Mouse (Mus musculus) midbrain, embryonic 10.5 days (tissue): Measurements from ENCODE around the gene Coro1c. TPM values are rescaled to one million over a fixed set of nuclear protein-coding genes. Genes with fewer than 3 reads are reported as not detected.
A peak's percentile ranks its signal among the peaks of the same experiment; 100 is the strongest.

Experiments used
- DNase-seq: peaks from one replicate; pipeline ENCODE4 v3.0.0-alpha.2; 2017; ENCODE audit warnings: low spot score
- H3K27ac ChIP-seq: fragments of 300-500 bp; sonication (generic); replicated peaks from 2 replicates; pipeline ENCODE4 v1.5.1; 2016; ENCODE audit warnings: mild to moderate bottlenecking
- H3K27me3 ChIP-seq: fragments of 300-500 bp; sonication (generic); 2 replicates; pipeline ENCODE4 v1.6.1; 2016; ENCODE audit warnings: low read depth, mild to moderate bottlenecking; ENCODE audit not compliant: poor library complexity, severe bottlenecking
- H3K36me3 ChIP-seq: fragments of 300-500 bp; sonication (generic); 2 replicates; pipeline ENCODE4 v1.6.1; 2016; ENCODE audit warnings: mild to moderate bottlenecking, moderate library complexity
- H3K4me1 ChIP-seq: fragments of 300-500 bp; sonication (generic); 2 replicates; pipeline ENCODE4 v1.6.1; 2016
- H3K4me3 ChIP-seq: fragments of 300-500 bp; sonication (generic); 2 replicates; pipeline ENCODE4 v1.5.1; 2016; ENCODE audit warnings: mild to moderate bottlenecking, moderate library complexity
- H3K9me3 ChIP-seq: fragments of 300-500 bp; sonication (generic); replicated peaks from 2 replicates; pipeline ENCODE4 v1.6.1; 2016; ENCODE audit warnings: mild to moderate bottlenecking
- WGBS: fragments of 180-500 bp; shearing (Covaris S2); methylation state at CpG from one replicate; pipeline ENCODE4 v1.1.7; 2016; 5-methylcytosine and 5-hydroxymethylcytosine counted together
- polyA plus RNA-seq: library from polyadenylated mRNA; unstranded; fragments of >200 nt; fragmentation: Nextera tagmentation; extraction: Ambion mirVana; gene quantifications from 2 replicates; pipeline ENCODE4 v1.2.1, GENCODE M21; 2016

The Coro1c gene
- polyA plus RNA-seq, 1 experiment from 2014 or later: 205 TPM

DNA sequence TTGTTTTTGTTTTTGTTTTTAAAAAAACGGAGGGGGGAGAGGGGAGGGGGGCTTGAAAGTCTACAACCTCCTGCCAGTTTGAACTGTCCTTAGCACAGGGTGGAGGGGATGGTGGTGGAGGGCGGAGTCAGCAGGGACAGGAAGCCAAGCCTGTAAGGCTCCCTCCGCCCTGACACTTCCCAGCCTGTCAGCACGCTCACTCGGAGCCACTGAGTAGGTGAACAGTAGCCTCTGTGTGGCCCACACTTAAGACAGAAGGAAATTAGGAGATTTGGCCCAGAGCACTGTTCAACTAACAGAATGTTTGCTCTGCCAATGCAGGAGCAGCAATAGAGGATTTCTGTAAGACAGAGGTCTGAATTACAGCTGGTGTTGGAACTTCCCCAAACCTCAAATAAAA lies 49.6 kb downstream of the Coro1c start:
- Histone ChIP-seq H3K4me1 (peaks cover 46% of the 10 kb centered on the region), H3K36me3 (peaks cover 44% of the 10 kb centered on the region), H3K27ac (0 out of 2 replicates have a peak overlapping the region, but pooled peaks have one; percentile 38), H3K4me3 (no peak overlapping the region), H3K27me3 (no peaks in the 10 kb centered on the region), H3K9me3 (no peaks in the 10 kb centered on the region; the same call in 1 of the 2 replicates)
- WGBS: 64% methylated on average over 5 of the region's 5 CpGs
- DNase-seq: no peak

DNA sequence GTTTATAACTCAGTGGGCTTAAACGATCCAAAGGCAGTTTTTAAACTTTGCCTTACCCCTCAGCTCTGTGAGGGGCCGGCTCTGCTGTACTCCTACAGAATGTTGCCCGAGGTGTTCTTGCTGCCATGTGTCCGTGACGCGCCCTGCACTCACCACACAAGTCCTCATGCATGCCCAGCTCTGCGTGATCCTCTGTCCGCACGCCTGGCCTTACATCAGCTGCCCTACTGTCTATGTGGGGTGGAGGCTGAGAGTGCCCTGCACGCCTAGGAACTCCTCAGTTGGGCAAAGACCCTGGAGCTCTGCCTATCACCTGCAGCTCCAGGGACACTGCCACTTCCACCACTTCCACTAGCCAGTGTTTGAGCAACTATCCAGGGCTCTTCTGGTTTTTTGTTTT lies 50.0 kb downstream of the Coro1c start:
- DNase-seq: no peak
- Histone ChIP-seq H3K9me3 (no peaks in the 10 kb centered on the region; the same call in 1 of the 2 replicates), H3K27me3 (no peaks in the 10 kb centered on the region), H3K36me3 (peaks cover 44% of the 10 kb centered on the region), H3K27ac (no peak overlapping the region), H3K4me3 (no peak overlapping the region), H3K4me1 (peaks cover 46% of the 10 kb centered on the region)
- 86% methylated on average over 10 of the region's 10 CpGs for WGBS

DNA sequence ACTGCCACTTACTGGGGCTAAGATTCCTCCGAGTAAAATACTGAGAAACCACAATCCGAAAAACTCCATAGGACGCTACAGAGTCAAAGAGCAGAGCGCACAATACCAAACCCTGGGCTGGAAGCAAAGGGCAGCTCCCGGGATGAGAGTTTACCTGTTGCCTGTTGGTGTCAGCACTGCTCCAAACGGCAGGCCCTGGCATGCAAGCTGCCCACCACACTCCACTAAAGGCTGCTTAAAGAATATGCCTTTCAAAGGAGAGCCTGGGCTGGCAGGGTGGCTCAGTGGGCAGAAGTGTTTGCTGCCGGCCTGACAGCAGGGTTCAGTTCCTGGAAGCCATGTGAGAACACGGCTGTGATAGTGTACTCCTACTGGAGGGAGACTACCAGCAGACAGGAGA lies 50.9 kb downstream of the Coro1c start:
- DNase-seq: no peak
- H3K27me3 ChIP-seq: no peaks in the 10 kb centered on the region
- H3K27ac ChIP-seq: peak overlapping the region; percentile 38; the same call in 1 of the 2 replicates
- H3K4me3 ChIP-seq: no peak overlapping the region
- peaks cover 42% of the 10 kb centered on the region for H3K36me3 ChIP-seq
- no peaks in the 10 kb centered on the region; the same call in 1 of the 2 replicates for H3K9me3 ChIP-seq
- 66% methylated on average over 8 of the region's 8 CpGs for WGBS
- H3K4me1 ChIP-seq: peaks cover 46% of the 10 kb centered on the region

DNA sequence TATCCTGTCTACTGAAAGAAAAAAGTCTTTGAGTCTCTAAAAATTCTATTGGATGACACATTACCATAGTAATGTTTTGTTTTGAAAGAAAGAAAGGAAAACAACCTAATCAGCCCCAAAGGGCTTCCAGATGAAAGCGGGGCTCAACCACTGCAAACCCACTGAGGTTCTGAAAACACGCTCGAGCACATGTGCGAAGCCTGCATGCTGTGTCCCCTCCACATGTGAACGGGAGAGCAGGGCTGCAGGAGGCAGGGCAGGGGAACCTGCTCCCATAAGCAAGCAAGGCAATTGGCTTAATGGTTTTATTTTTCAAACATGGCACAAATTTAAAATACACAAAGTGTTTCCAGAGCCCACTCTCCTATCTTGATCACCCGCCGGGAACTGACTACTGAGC lies 51.9 kb downstream of the Coro1c start:
- peaks cover 46% of the 10 kb centered on the region for H3K4me1 ChIP-seq
- no peaks in the 10 kb centered on the region; the same call in 1 of the 2 replicates for H3K9me3 ChIP-seq
- DNase-seq: no peak
- no peaks in the 10 kb centered on the region for H3K27me3 ChIP-seq
- H3K4me3 ChIP-seq: no peak overlapping the region
- peaks cover 42% of the 10 kb centered on the region for H3K36me3 ChIP-seq
- WGBS: 81% methylated on average over 7 of the region's 7 CpGs
- H3K27ac ChIP-seq: 0 out of 2 replicates have a peak overlapping the region, but pooled peaks have one; percentile 6

DNA sequence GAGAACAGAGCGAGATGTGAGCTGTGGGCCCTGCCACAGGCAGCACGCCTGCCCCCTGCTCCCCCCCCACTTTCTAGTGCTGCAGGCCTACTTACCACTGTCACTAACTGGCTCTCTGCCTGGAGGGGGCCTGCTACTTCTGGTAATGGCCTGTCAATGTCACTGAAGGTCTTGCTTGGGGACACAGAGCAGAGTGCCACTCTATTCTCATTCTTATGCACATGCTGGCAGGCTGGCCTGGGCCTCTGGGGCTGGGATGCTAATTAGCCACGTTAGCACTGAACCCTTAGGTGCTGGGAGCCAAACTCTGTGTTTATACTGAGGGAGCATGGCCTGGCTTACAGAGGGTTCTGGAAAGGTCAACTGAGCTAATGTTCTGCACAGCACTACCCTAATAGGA lies 52.9 kb downstream of the Coro1c start:
- Histone ChIP-seq H3K36me3 (peaks cover 42% of the 10 kb centered on the region), H3K27ac (peak overlapping the region; percentile 63), H3K4me1 (peaks cover 46% of the 10 kb centered on the region), H3K4me3 (no peak overlapping the region), H3K27me3 (no peaks in the 10 kb centered on the region), H3K9me3 (no peaks in the 10 kb centered on the region)
- no peak for DNase-seq
- 64% methylated on average over 3 of the region's 3 CpGs for WGBS

DNA sequence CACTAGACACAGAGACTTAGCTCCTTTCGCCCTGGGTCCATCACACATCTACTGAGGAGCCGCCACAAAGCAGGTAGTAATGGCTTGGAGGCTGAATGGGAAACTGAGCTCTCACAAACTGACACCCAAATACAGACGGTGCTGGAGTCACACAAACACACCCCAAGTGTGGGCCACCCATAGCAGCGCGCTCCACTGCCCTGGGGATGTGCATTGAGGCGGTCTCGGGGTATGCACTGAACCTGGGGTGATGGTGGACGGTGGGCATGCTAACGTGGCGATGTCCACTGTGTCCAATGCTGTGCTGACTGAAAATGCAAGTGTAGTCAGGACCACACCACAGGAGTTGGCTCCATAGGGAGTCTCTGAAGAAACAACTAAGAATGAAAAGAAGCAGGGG lies 53.4 kb downstream of the Coro1c start:
- H3K27ac ChIP-seq: peak overlapping the region; percentile 63; the same call in 1 of the 2 replicates
- peaks cover 42% of the 10 kb centered on the region for H3K36me3 ChIP-seq
- H3K27me3 ChIP-seq: no peaks in the 10 kb centered on the region
- H3K4me3 ChIP-seq: no peak overlapping the region
- H3K9me3 ChIP-seq: no peaks in the 10 kb centered on the region
- no peak for DNase-seq
- WGBS: 90% methylated on average over 10 of the region's 10 CpGs
- H3K4me1 ChIP-seq: peaks cover 44% of the 10 kb centered on the region

DNA sequence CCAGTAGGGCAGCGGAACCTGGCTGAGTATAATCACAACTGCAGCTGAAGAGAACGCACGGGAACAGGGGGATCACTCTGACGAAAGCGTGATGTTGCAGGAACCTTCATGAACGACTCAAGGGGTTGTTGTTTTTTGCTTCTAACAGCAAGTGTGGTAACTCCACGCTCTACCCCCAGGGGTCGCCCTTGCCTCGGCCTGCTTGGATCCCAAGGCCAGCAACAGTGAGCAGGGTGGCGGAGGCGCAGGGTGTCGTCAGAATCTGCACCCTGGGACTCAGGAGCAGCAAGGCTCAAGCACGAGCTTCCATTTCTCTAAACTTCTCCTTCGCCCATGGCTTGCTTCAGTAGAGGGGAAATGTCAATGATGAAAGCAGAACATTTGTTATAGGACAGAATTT lies 54.1 kb downstream of the Coro1c start:
- DNase-seq: peak; percentile 75
- Histone ChIP-seq H3K4me3 (no peak overlapping the region), H3K36me3 (peaks cover 44% of the 10 kb centered on the region), H3K9me3 (no peaks in the 10 kb centered on the region), H3K4me1 (peaks cover 41% of the 10 kb centered on the region), H3K27me3 (no peaks in the 10 kb centered on the region), H3K27ac (no peak overlapping the region)
- WGBS: 57% methylated on average over 14 of the region's 14 CpGs

DNA sequence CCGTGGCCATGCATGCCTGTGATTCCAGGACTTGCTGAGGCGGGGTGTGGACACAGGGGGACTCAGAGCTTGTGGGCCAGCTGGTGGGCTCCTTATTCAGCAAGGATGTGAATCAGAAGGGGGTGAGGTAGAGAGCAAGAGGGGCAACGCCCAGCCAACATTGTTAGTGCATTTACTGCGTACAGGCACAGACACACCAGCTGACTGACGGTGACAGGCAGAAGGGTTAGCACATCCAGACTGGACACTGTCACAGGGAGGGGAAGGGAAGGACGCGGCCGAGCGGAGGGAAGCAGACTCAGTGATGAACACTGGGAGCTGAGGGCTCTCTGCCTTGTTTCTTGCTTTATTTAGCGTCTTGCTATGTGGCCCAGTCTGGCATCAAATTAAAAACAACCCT lies 55.0 kb downstream of the Coro1c start:
- no peak for DNase-seq
- WGBS: 94% methylated on average over 10 of the region's 10 CpGs
- Histone ChIP-seq H3K27me3 (no peaks in the 10 kb centered on the region), H3K36me3 (peaks cover 53% of the 10 kb centered on the region), H3K9me3 (no peaks in the 10 kb centered on the region), H3K4me3 (no peak overlapping the region), H3K27ac (0 out of 2 replicates have a peak overlapping the region, but pooled peaks have one; percentile 9), H3K4me1 (peaks cover 34% of the 10 kb centered on the region)

DNA sequence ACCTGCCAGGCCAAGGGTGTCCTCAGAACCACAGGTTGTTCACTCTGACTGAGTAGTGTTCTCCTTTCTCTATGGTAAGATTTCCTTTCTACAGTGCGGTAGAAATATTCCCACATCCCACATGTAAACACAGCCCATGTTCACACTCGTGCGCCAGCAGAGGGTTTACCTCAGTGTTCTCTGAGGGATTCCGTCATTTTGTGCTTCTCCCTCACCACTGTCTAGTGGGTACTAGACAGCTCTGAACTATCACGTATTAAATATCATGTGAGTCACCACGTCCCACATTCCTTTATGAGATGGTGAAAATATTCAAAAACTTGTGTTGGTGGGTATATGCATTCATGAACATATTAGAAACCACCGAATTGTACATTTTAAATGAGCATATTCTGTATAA lies 56.1 kb downstream of the Coro1c start:
- 91% methylated on average over 7 of the region's 7 CpGs for WGBS
- DNase-seq: no peak
- no peaks in the 10 kb centered on the region for H3K9me3 ChIP-seq
- peaks cover 30% of the 10 kb centered on the region for H3K4me1 ChIP-seq
- no peak overlapping the region for H3K27ac ChIP-seq
- peaks cover 64% of the 10 kb centered on the region for H3K36me3 ChIP-seq
- no peaks in the 10 kb centered on the region for H3K27me3 ChIP-seq
- no peak overlapping the region for H3K4me3 ChIP-seq

DNA sequence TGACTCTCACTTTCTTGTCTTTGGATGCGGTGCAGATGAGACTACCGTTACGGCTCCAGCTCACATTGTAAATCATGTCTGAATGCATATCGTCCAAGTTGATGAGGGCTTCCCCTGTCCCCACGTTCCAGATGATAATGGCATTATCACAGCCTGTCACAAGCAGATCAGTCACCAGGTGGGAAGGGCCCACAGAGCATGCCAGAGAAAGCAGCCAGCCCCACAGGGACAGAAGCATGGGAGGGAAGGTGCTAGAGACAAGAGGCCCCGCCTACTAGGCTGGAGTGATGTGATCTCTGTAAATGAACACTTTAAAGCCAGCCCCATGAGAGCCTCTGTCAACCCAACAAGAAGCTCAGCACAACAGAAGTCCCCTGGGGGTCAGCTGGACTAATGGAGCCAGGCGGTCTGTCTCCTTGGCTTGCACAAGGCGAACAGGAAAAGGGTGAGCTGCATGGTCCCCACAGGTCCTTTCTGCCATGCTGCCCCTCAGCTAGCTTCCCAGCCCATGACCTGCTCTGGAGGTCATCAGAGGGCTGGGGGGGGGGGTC lies 57.8 kb downstream of the Coro1c start:
- Histone ChIP-seq H3K27me3 (no peaks in the 10 kb centered on the region), H3K9me3 (no peaks in the 10 kb centered on the region), H3K36me3 (peaks cover 79% of the 10 kb centered on the region), H3K4me3 (no peak overlapping the region), H3K4me1 (peaks cover 13% of the 10 kb centered on the region), H3K27ac (no peak overlapping the region)
- WGBS: 90% methylated on average over 8 of the region's 8 CpGs
- DNase-seq: no peak

DNA sequence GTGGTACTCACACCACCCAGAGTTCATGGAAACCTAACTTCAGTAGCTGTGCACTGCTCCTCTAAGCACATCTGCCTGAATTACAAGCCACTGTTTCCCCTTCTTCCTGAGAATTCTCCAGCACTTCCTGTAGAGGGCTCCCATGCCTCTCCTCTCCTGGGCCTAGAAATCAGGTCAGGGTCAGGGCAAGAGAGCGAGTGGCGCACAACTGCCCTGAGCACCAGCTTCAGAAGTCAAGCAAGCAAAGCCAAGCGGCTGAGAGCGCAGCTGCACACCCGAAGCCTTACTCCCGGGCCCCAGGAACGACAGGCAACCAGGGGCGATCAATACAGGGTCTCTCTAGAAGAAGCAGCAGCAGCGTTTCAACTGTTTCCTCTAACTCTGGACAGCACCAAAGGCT lies 60.9 kb downstream of the Coro1c start:
- H3K36me3 ChIP-seq: peaks cover 99% of the 10 kb centered on the region
- no peaks in the 10 kb centered on the region for H3K4me1 ChIP-seq
- no peak overlapping the region for H3K4me3 ChIP-seq
- DNase-seq: no peak
- H3K27me3 ChIP-seq: no peaks in the 10 kb centered on the region
- H3K9me3 ChIP-seq: no peaks in the 10 kb centered on the region
- no peak overlapping the region for H3K27ac ChIP-seq
- 91% methylated on average over 9 of the region's 9 CpGs for WGBS

DNA sequence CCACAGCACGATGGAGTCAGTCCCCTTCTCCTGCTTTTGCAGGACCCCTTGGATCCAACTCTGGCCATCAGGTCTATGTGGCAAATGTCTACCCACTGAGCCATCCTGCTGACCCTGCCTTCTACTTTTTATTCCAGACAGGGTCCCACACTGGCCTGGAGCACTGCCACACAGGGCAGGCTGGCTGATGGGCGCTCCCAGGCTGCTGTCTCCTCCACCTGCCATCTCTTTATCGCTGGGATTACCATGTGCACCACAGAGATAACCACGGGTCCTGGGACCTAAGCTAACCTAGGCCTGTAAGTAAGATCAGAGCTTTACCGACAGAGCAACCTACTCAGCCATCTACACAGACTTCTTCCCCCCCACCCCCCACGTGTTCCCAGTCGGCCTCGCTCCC lies 61.9 kb downstream of the Coro1c start:
- Histone ChIP-seq H3K36me3 (peaks cover 100% of the 10 kb centered on the region), H3K4me1 (no peaks in the 10 kb centered on the region), H3K4me3 (no peak overlapping the region), H3K27me3 (no peaks in the 10 kb centered on the region), H3K9me3 (no peaks in the 10 kb centered on the region), H3K27ac (no peak overlapping the region)
- DNase-seq: no peak
- WGBS: 94% methylated on average over 8 of the region's 8 CpGs

DNA sequence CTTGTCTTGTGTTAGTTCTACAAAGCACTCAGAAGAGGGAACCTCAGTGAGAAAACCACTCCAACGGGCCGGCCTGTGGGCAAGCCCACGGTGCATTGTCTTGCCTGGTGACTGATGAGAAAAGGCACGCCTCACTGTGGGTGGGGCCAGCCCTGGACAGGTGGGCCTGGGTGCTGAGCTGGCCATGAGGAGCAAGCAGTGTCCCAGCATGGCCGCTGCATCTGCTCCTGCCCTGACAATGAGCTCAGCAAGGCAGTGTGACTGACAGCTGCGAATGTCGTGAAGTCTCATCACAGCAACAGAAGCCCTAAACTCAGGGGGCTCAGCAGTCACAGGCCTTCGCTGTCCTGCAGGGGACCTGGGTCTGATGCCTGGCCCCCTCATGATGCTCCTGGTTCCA lies 62.9 kb downstream of the Coro1c start:
- Histone ChIP-seq H3K4me1 (no peaks in the 10 kb centered on the region), H3K36me3 (peaks cover 98% of the 10 kb centered on the region)
- 90% methylated on average over 8 of the region's 8 CpGs for WGBS

More for the DNA sequence above, 62.9 kb downstream of the Coro1c start:
- no peaks in the 10 kb centered on the region for H3K27me3 ChIP-seq
- DNase-seq: no peak
- no peaks in the 10 kb centered on the region for H3K9me3 ChIP-seq
- H3K4me3 ChIP-seq: no peak overlapping the region
- H3K27ac ChIP-seq: no peak overlapping the region
